Mouse (Mus musculus): Measurements from ENCODE around the gene Prim2. TPM values are rescaled to one million over a fixed set of nuclear protein-coding genes. Genes with fewer than 3 reads are reported as not detected.
"Not testable (repeated sequence)": the region's sequence is repeated elsewhere in the genome, so short reads cannot be mapped to it uniquely, and the experiment has no call there.

Gene Prim2
- polyA plus RNA-seq, 1 experiment from 2014 or later, result 15.7 TPM

- H3K4me2 ChIP-seq; H3K4me3 ChIP-seq; H3K9me3 ChIP-seq (replicated peaks); ATAC-seq (replicated peaks; ENCODE audit: insufficient number of reproducible peaks, insufficient read depth, low FRiP score, low read depth); H3K4me1 ChIP-seq (replicated peaks); H3K9ac ChIP-seq; H3K27me3 ChIP-seq; H3K27ac ChIP-seq: not testable (repeated sequence)
- WGBS, result 88% methylated on average over 1 of the region's 1 CpGs
- peaks cover 16% of the 10 kb centered on the region; the same call in 1 of the 2 replicates for H3K36me3 ChIP-seq
These were observed 38.5 kb downstream of the Prim2 start for GRCm38 (mm10) chr1:33631002-33631618.

GRCm38 (mm10) chr1:33627803-33628202 lies 41.8 kb downstream of the Prim2 start:
- Histone ChIP-seq H3K27me3 (no peaks in the 10 kb centered on the region), H3K36me3 (0 out of 2 replicates have a peak, but pooled peaks cover 8% of the 10 kb centered on the region), H3K9ac (no peak overlapping the region), H3K4me1 (replicated peaks) (no peaks in the 10 kb centered on the region), H3K4me2 (no peak overlapping the region), H3K4me3 (no peak overlapping the region), H3K9me3 (replicated peaks) (no peaks in the 10 kb centered on the region), H3K27ac (no peak overlapping the region)
- 79% methylated on average over 6 of the region's 6 CpGs for WGBS
- no peak for ATAC-seq (replicated peaks; ENCODE audit: insufficient number of reproducible peaks, insufficient read depth, low FRiP score, low read depth)

- H3K4me3 ChIP-seq, result no peak overlapping the region
- no peak for ATAC-seq (replicated peaks; ENCODE audit: insufficient number of reproducible peaks, insufficient read depth, low FRiP score, low read depth)
- 79% methylated on average over 2 of the region's 2 CpGs for WGBS
These were observed 42.5 kb downstream of the Prim2 start for GRCm38 (mm10) chr1:33627070-33627469.

GRCm38 (mm10) chr1:33624900-33625299 lies 44.7 kb downstream of the Prim2 start:
- H3K27me3 ChIP-seq, result no peaks in the 10 kb centered on the region
- H3K36me3 ChIP-seq, result 0 out of 2 replicates have a peak, but pooled peaks cover 5% of the 10 kb centered on the region
- no peaks in the 10 kb centered on the region for H3K9me3 ChIP-seq (replicated peaks)
- no peak for ATAC-seq (replicated peaks; ENCODE audit: insufficient number of reproducible peaks, insufficient read depth, low FRiP score, low read depth)
- no peak overlapping the region for H3K9ac ChIP-seq
- no peaks in the 10 kb centered on the region for H3K4me1 ChIP-seq (replicated peaks)
- no peak overlapping the region for H3K27ac ChIP-seq
- no peak overlapping the region for H3K4me3 ChIP-seq
- H3K4me2 ChIP-seq, result no peak overlapping the region
- 92% methylated on average over 6 of the region's 6 CpGs for WGBS

More at GRCm38 (mm10) chr1:33627070-33627469, 42.5 kb downstream of the Prim2 start:
- no peak overlapping the region for H3K27ac ChIP-seq
- H3K9ac ChIP-seq, result no peak overlapping the region
- no peaks in the 10 kb centered on the region for H3K9me3 ChIP-seq (replicated peaks)
- H3K4me2 ChIP-seq, result no peak overlapping the region
- 0 out of 2 replicates have a peak, but pooled peaks cover 5% of the 10 kb centered on the region for H3K36me3 ChIP-seq
- H3K27me3 ChIP-seq, result no peaks in the 10 kb centered on the region
- H3K4me1 ChIP-seq (replicated peaks), result no peaks in the 10 kb centered on the region

GRCm38 (mm10) chr1:33624441-33624840 lies 45.2 kb downstream of the Prim2 start:
- no peak overlapping the region for H3K4me3 ChIP-seq
- no peaks in the 10 kb centered on the region for H3K36me3 ChIP-seq
- WGBS, result 79% methylated on average over 4 of the region's 4 CpGs
- H3K4me1 ChIP-seq (replicated peaks), result no peaks in the 10 kb centered on the region
- H3K4me2 ChIP-seq, result no peak overlapping the region
- H3K9me3 ChIP-seq (replicated peaks), result no peaks in the 10 kb centered on the region
- ATAC-seq (replicated peaks; ENCODE audit: insufficient number of reproducible peaks, insufficient read depth, low FRiP score, low read depth), result no peak
- no peak overlapping the region for H3K9ac ChIP-seq
- H3K27ac ChIP-seq, result no peak overlapping the region
- H3K27me3 ChIP-seq, result no peaks in the 10 kb centered on the region

GRCm38 (mm10) chr1:33621791-33622190 lies 47.8 kb downstream of the Prim2 start:
- H3K27me3 ChIP-seq, result no peaks in the 10 kb centered on the region
- H3K4me2 ChIP-seq, result no peak overlapping the region
- H3K9ac ChIP-seq, result no peak overlapping the region
- H3K27ac ChIP-seq, result no peak overlapping the region
- H3K36me3 ChIP-seq, result no peaks in the 10 kb centered on the region
- H3K4me1 ChIP-seq (replicated peaks), result no peaks in the 10 kb centered on the region
- no peaks in the 10 kb centered on the region for H3K9me3 ChIP-seq (replicated peaks)
- H3K4me3 ChIP-seq, result no peak overlapping the region
- no peak for ATAC-seq (replicated peaks; ENCODE audit: insufficient number of reproducible peaks, insufficient read depth, low FRiP score, low read depth)
- 86% methylated on average over 10 of the region's 10 CpGs for WGBS

- H3K27ac ChIP-seq, result no peak overlapping the region
- WGBS, result 88% methylated on average over 9 of the region's 9 CpGs
These were observed 49.4 kb downstream of the Prim2 start for GRCm38 (mm10) chr1:33620091-33620788.

GRCm38 (mm10) chr1:33616642-33617041 lies 53.0 kb downstream of the Prim2 start:
- H3K9me3 ChIP-seq (replicated peaks); H3K27ac ChIP-seq; H3K4me3 ChIP-seq; H3K9ac ChIP-seq; ATAC-seq (replicated peaks; ENCODE audit: insufficient number of reproducible peaks, insufficient read depth, low FRiP score, low read depth); H3K27me3 ChIP-seq; H3K36me3 ChIP-seq; H3K4me1 ChIP-seq (replicated peaks); H3K4me2 ChIP-seq: not testable (repeated sequence)
- 89% methylated on average over 6 of the region's 6 CpGs for WGBS

More at GRCm38 (mm10) chr1:33620091-33620788, 49.4 kb downstream of the Prim2 start:
- ATAC-seq (replicated peaks; ENCODE audit: insufficient number of reproducible peaks, insufficient read depth, low FRiP score, low read depth), result no peak
- H3K27me3 ChIP-seq, result no peaks in the 10 kb centered on the region
- no peak overlapping the region for H3K4me2 ChIP-seq
- no peaks in the 10 kb centered on the region for H3K36me3 ChIP-seq
- no peaks in the 10 kb centered on the region for H3K9me3 ChIP-seq (replicated peaks)
- no peak overlapping the region for H3K9ac ChIP-seq
- H3K4me3 ChIP-seq, result no peak overlapping the region
- H3K4me1 ChIP-seq (replicated peaks), result no peaks in the 10 kb centered on the region

- no peaks in the 10 kb centered on the region for H3K27me3 ChIP-seq
- H3K4me3 ChIP-seq, result no peak overlapping the region
- H3K36me3 ChIP-seq, result no peaks in the 10 kb centered on the region; the same call in 1 of the 2 replicates
- no peak for ATAC-seq (replicated peaks; ENCODE audit: insufficient number of reproducible peaks, insufficient read depth, low FRiP score, low read depth)
- no peak overlapping the region for H3K4me2 ChIP-seq
- no peaks in the 10 kb centered on the region for H3K9me3 ChIP-seq (replicated peaks)
- no peak overlapping the region for H3K9ac ChIP-seq
- WGBS, result 59% methylated on average over 1 of the region's 1 CpGs
- no peak overlapping the region for H3K27ac ChIP-seq
- peaks cover 7% of the 10 kb centered on the region; the same call in 1 of the 2 replicates for H3K4me1 ChIP-seq (replicated peaks)
These were observed 57.5 kb downstream of the Prim2 start for GRCm38 (mm10) chr1:33612100-33612499.

GRCm38 (mm10) chr1:33610026-33610721 lies 59.4 kb downstream of the Prim2 start:
- WGBS, result 38% methylated on average over 14 of the region's 14 CpGs
- H3K4me2 ChIP-seq, result no peak overlapping the region

GRCm38 (mm10) chr1:33608133-33608532 lies 61.5 kb downstream of the Prim2 start:
- WGBS, result 81% methylated on average over 2 of the region's 2 CpGs
- no peaks in the 10 kb centered on the region for H3K9me3 ChIP-seq (replicated peaks)
- no peak overlapping the region for H3K4me3 ChIP-seq
- H3K9ac ChIP-seq, result no peak overlapping the region
- ATAC-seq (replicated peaks; ENCODE audit: insufficient number of reproducible peaks, insufficient read depth, low FRiP score, low read depth), result no peak
- no peak overlapping the region for H3K4me2 ChIP-seq
- H3K36me3 ChIP-seq, result no peaks in the 10 kb centered on the region; the same call in 1 of the 2 replicates
- peaks cover 7% of the 10 kb centered on the region; the same call in 1 of the 2 replicates for H3K4me1 ChIP-seq (replicated peaks)
- no peaks in the 10 kb centered on the region for H3K27me3 ChIP-seq
- H3K27ac ChIP-seq, result no peak overlapping the region

More at GRCm38 (mm10) chr1:33610026-33610721, 59.4 kb downstream of the Prim2 start:
- Histone ChIP-seq H3K27me3 (no peaks in the 10 kb centered on the region), H3K4me1 (replicated peaks) (peaks cover 7% of the 10 kb centered on the region; the same call in 1 of the 2 replicates), H3K9me3 (replicated peaks) (no peaks in the 10 kb centered on the region), H3K4me3 (no peak overlapping the region), H3K9ac (no peak overlapping the region), H3K27ac (no peak overlapping the region), H3K36me3 (no peaks in the 10 kb centered on the region; the same call in 1 of the 2 replicates)
- ATAC-seq (replicated peaks; ENCODE audit: insufficient number of reproducible peaks, insufficient read depth, low FRiP score, low read depth), result no peak
